Mouse (Mus musculus): ENCODE results near the gene Rap2c. TPM values are rescaled to one million over a fixed set of nuclear protein-coding genes. Genes with fewer than 3 reads are reported as not detected.

Rap2c gene
- total and polyA plus RNA-seq, 3 experiments: 4.6 to 22.2 (median 19.4) TPM

DNA sequence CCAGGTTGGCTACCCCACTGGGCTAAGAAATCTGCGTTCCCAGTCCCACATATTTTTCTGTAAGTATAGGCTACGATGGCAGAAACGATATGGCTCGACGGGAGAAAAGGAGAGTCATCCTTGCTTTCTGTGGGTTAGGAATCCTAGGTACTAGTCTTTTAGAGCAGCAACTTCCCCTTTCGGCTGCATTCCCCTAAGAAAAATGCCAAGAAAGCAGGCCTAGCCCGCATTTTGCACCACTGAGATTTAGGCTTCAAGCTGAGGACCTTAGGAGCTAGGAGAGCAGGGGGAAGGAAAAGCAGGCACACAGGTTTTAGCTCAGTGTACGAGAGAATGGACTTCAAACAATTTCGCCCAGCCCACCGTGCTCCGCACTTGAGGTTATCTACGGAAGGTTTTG lies 892 bp downstream of the Rap2c start:
- H3K4me3 ChIP-seq: peak overlapping the region; percentile 66
- TF ChIP-seq CTCF (IDR thresholded peaks at IDR 0.05) (no peak), POLR2A (IDR thresholded peaks at IDR 0.05; ENCODE audit: insufficient read depth, low read depth, low read length) (no peak), EP300 (IDR thresholded peaks at IDR 0.05; ENCODE audit: insufficient read depth, low read depth, low read length) (no peak)
- H3K79me2 ChIP-seq (replicated peaks; ENCODE audit: control insufficient read depth, insufficient read depth, low read length): no peaks in the 10 kb centered on the region
- H3K27me3 ChIP-seq (ENCODE audit: control insufficient read depth, insufficient read depth, low read length): no peaks in the 10 kb centered on the region
- peaks cover 2% of the 10 kb centered on the region for H3K36me3 ChIP-seq (ENCODE audit: control insufficient read depth, insufficient read depth, low read length)
- H3K9ac ChIP-seq (ENCODE audit: low read depth, low read length): peak overlapping the region; percentile 1; the same call in 1 of the 2 replicates
- DNase-seq: peak; percentile 6 to 23
- H3K27ac ChIP-seq: peak overlapping the region; percentile 95
- WGBS: 28% methylated on average over 12 of the region's 12 CpGs
- peaks cover 3% of the 10 kb centered on the region; the same call in 1 of the 2 replicates for H3K4me1 ChIP-seq (ENCODE audit: control insufficient read depth, insufficient read depth, low read length)
- intact Hi-C loops (cut with DNase I): loop anchor here (10.0 kb wide), 1 partner anchor 342 kb away; no protein-coding TSS in a partner anchor

GRCm38 (mm10) chrX:51012280-51012679 lies 5.5 kb downstream of the Rap2c start:
- TF ChIP-seq EP300 (IDR thresholded peaks at IDR 0.05; ENCODE audit: insufficient read depth, low read depth, low read length): no peak
- no peak for TF ChIP-seq CTCF (IDR thresholded peaks at IDR 0.05)
- no peak for TF ChIP-seq POLR2A (IDR thresholded peaks at IDR 0.05; ENCODE audit: insufficient read depth, low read depth, low read length)
- no peak for DNase-seq
- intact Hi-C loops (cut with DNase I): loop anchor here (10.0 kb wide), 1 partner anchor 337 kb away; no protein-coding TSS in a partner anchor
- Histone ChIP-seq H3K4me3 (no peak overlapping the region), H3K27ac (no peak overlapping the region), H3K9ac (ENCODE audit: low read depth, low read length) (no peak overlapping the region), H3K79me2 (replicated peaks; ENCODE audit: control insufficient read depth, insufficient read depth, low read length) (no peaks in the 10 kb centered on the region), H3K4me1 (ENCODE audit: control insufficient read depth, insufficient read depth, low read length) (peaks cover 3% of the 10 kb centered on the region), H3K36me3 (ENCODE audit: control insufficient read depth, insufficient read depth, low read length) (peaks cover 2% of the 10 kb centered on the region), H3K27me3 (ENCODE audit: control insufficient read depth, insufficient read depth, low read length) (no peaks in the 10 kb centered on the region)
- 60% methylated on average over 2 of the region's 2 CpGs for WGBS

DNA sequence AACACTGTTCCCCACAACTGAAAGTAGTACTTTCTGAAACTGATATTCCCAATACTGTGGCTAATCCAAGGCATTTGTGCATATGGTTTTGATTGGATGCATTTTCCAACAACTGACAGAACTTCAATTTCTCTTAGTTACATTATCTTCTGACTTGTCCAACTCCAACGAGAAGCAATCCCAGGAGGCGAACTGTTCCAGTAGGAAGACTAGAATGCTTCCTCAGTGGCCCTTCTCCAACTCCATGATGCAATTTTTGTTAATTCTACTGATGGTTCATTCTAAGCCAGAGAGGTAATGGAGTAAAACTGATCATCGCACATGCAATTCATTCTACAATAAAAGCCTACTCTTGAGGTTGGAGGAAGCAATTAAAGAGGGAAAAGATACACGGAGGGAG lies 7.5 kb downstream of the Rap2c start:
- H3K4me3 ChIP-seq: no peak overlapping the region
- no peaks in the 10 kb centered on the region for H3K27me3 ChIP-seq (ENCODE audit: control insufficient read depth, insufficient read depth, low read length)
- intact Hi-C loops (cut with DNase I): loop anchor here (10.0 kb wide), 1 partner anchor 336 kb away; no protein-coding TSS in a partner anchor
- WGBS: 62% methylated on average over 4 of the region's 4 CpGs
- no peak overlapping the region for H3K9ac ChIP-seq (ENCODE audit: low read depth, low read length)
- peaks cover 2% of the 10 kb centered on the region for H3K4me1 ChIP-seq (ENCODE audit: control insufficient read depth, insufficient read depth, low read length)
- no peak overlapping the region for H3K27ac ChIP-seq
- H3K79me2 ChIP-seq (replicated peaks; ENCODE audit: control insufficient read depth, insufficient read depth, low read length): no peaks in the 10 kb centered on the region
- no peak for DNase-seq
- peaks cover 2% of the 10 kb centered on the region for H3K36me3 ChIP-seq (ENCODE audit: control insufficient read depth, insufficient read depth, low read length)
- TF ChIP-seq POLR2A (IDR thresholded peaks at IDR 0.05; ENCODE audit: insufficient read depth, low read depth, low read length): no peak
- TF ChIP-seq CTCF (IDR thresholded peaks at IDR 0.05): no peak
- TF ChIP-seq EP300 (IDR thresholded peaks at IDR 0.05; ENCODE audit: insufficient read depth, low read depth, low read length): no peak

DNA sequence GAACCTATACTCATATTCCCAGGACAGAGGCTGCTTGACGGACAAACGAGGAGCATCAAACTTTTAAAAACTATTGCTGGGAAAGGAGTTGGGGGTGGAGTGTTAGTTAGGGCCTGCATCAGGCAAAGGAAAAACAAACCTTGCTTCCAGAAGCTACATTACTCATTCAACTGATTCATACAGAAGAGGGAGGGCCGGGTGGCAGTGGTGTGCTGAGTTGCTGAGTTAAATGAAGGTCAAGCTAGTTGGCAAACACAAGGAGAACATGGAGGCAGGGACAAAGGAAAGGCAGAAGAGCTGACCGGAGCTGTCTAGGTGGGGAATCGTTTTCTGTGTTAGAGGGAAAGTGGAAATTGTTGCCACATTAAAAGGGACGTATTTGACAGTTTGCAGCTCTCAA lies 17.0 kb downstream of the Rap2c start:
- Histone ChIP-seq H3K27me3 (ENCODE audit: control insufficient read depth, insufficient read depth, low read length) (no peaks in the 10 kb centered on the region), H3K79me2 (replicated peaks; ENCODE audit: control insufficient read depth, insufficient read depth, low read length) (no peaks in the 10 kb centered on the region), H3K9ac (ENCODE audit: low read depth, low read length) (no peak overlapping the region), H3K36me3 (ENCODE audit: control insufficient read depth, insufficient read depth, low read length) (no peaks in the 10 kb centered on the region), H3K4me1 (ENCODE audit: control insufficient read depth, insufficient read depth, low read length) (no peaks in the 10 kb centered on the region), H3K27ac (no peak overlapping the region), H3K4me3 (no peak overlapping the region)
- TF ChIP-seq POLR2A (IDR thresholded peaks at IDR 0.05; ENCODE audit: insufficient read depth, low read depth, low read length): no peak
- no peak for TF ChIP-seq EP300 (IDR thresholded peaks at IDR 0.05; ENCODE audit: insufficient read depth, low read depth, low read length)
- TF ChIP-seq CTCF (IDR thresholded peaks at IDR 0.05): no peak
- DNase-seq: no peak
- WGBS: 64% methylated on average over 6 of the region's 6 CpGs
- intact Hi-C loops (cut with DNase I): no loop called here

GRCm38 (mm10) chrX:50995310-50995709 lies 22.5 kb downstream of the Rap2c start:
- 61% methylated on average over 2 of the region's 2 CpGs for WGBS
- Histone ChIP-seq H3K36me3 (ENCODE audit: control insufficient read depth, insufficient read depth, low read length) (no peaks in the 10 kb centered on the region), H3K79me2 (replicated peaks; ENCODE audit: control insufficient read depth, insufficient read depth, low read length) (no peaks in the 10 kb centered on the region), H3K9ac (ENCODE audit: low read depth, low read length) (no peak overlapping the region), H3K4me3 (no peak overlapping the region), H3K4me1 (ENCODE audit: control insufficient read depth, insufficient read depth, low read length) (no peaks in the 10 kb centered on the region), H3K27ac (no peak overlapping the region), H3K27me3 (ENCODE audit: control insufficient read depth, insufficient read depth, low read length) (no peaks in the 10 kb centered on the region)
- no peak for TF ChIP-seq EP300 (IDR thresholded peaks at IDR 0.05; ENCODE audit: insufficient read depth, low read depth, low read length)
- no peak for TF ChIP-seq CTCF (IDR thresholded peaks at IDR 0.05)
- no peak for TF ChIP-seq POLR2A (IDR thresholded peaks at IDR 0.05; ENCODE audit: insufficient read depth, low read depth, low read length)
- no peak for DNase-seq
- intact Hi-C loops (cut with DNase I): no loop called here

DNA sequence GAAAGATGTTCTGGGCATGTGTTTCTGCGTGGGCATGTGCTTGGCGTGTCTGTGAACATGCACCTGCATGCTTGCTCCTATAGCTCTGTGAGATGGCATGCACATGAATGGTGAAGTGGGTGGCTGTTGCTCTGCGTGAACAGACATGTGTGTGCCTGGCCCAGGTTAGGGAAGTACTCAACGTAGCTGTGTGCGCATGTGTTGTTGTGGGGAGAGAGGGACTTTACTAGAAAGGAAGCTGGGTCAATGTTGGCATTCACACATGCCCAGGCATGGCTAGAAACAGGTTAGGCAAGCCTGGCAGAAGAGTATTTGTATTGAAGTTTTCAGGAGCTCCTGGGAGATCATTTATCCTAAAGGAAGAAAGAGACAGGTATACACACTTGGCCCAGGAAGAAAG lies 26.5 kb downstream of the Rap2c start:
- no peak for DNase-seq
- 90% methylated on average over 5 of the region's 5 CpGs for WGBS
- intact Hi-C loops (cut with DNase I): no loop called here

More for the DNA sequence above, 26.5 kb downstream of the Rap2c start:
- TF ChIP-seq POLR2A (IDR thresholded peaks at IDR 0.05; ENCODE audit: insufficient read depth, low read depth, low read length) (no peak), CTCF (IDR thresholded peaks at IDR 0.05) (no peak), EP300 (IDR thresholded peaks at IDR 0.05; ENCODE audit: insufficient read depth, low read depth, low read length) (no peak)
- Histone ChIP-seq H3K79me2 (replicated peaks; ENCODE audit: control insufficient read depth, insufficient read depth, low read length) (no peaks in the 10 kb centered on the region), H3K4me1 (ENCODE audit: control insufficient read depth, insufficient read depth, low read length) (no peaks in the 10 kb centered on the region), H3K4me3 (no peak overlapping the region), H3K9ac (ENCODE audit: low read depth, low read length) (no peak overlapping the region), H3K36me3 (ENCODE audit: control insufficient read depth, insufficient read depth, low read length) (no peaks in the 10 kb centered on the region), H3K27ac (no peak overlapping the region), H3K27me3 (ENCODE audit: control insufficient read depth, insufficient read depth, low read length) (no peaks in the 10 kb centered on the region)

Measured in heart, adult 2 months (tissue).